In the genomic region with DNA sequence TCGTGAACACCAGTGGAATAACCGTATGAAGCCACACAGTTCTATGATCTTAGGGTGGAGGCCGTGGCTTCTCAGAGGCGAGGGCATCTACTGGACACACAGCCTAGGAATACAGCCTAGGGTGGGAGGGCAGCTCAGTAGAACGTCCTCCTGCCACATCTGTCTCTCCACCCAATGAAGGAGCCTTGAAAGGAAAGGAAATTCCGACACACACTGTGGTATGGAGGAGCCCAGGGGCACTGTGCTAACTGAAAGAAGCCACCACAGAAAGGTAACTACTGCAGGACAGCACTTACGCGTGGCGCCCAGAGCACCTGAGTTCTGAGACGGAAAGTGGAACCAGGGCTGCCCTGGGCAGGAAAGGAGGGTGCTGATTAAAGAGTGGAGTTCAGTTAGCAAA, we compare ENCODE assay signal across 25 mouse cellular contexts. TPM values are rescaled to one million over a fixed set of nuclear protein-coding genes. Genes with fewer than 3 reads are reported as not detected.
A peak's percentile ranks its signal among the peaks of the same experiment; 100 is the strongest.
DNase-seq lines count a peak whose midpoint lies in the region; ATAC-seq and TF ChIP-seq lines count a peak whose summit lies in the region.
"Had no signal": no experiment of that assay in that cellular context is flagged by ENCODE, and none has a peak within 500 bp of the region (broad histone marks: within the 10 kb centered on the region; RNA-seq: fewer than 3 reads in every experiment).

No protein-coding gene starts in this region.

- no peaks in the 10 kb centered on the region for H3K9me3 ChIP-seq in megakaryocyte, embryonic 14.5 days
- H3K9me3 ChIP-seq: embryonic facial prominence, embryonic 10.5 days; embryonic facial prominence, embryonic 13.5 days; forebrain, embryonic 12.5 days; forebrain, embryonic 15.5 days; hindbrain, embryonic 10.5 days; hindbrain, embryonic 13.5 days; intestine, embryonic 15.5 days had no signal

- TF ChIP-seq CTCF in C2C12 (IDR thresholded peaks at IDR 0.05; ENCODE audit: control insufficient read depth, insufficient read depth, insufficient read length): no peak

- DNase-seq in CD4-positive, CD25-positive, alpha-beta regulatory T cell, adult 2 months (ENCODE audit: low read depth, low spot score): peak; percentile 35
- DNase-seq in frontal cortex, postnatal 36 days (ENCODE audit: low spot score in 2 of 2): no peak
- DNase-seq in layer of hippocampus, postnatal 10 days (ENCODE audit: low spot score in 2 of 2): no peak
- DNase-seq: adrenal gland, adult 2 months; adrenal gland, postnatal 14 days; B cell, adult 2 months; cerebellum, adult 11-12 months; cerebellum, adult 8-10 months; cerebellum, postnatal 10 days; cerebellum, postnatal 36 days; embryo, embryonic 11 days; gastrocnemius, postnatal 10 days; gastrocnemius, postnatal 36 days had no signal

- no peaks in the 10 kb centered on the region for H3K79me3 ChIP-seq in C2C12 (ENCODE audit: low read depth)

- H3K36me3 ChIP-seq in megakaryocyte, embryonic 14.5 days (replicated peaks; ENCODE audit: low read length): peaks cover 97% of the 10 kb centered on the region
- no peaks in the 10 kb centered on the region for H3K36me3 ChIP-seq in C2C12 (ENCODE audit: control insufficient read depth, insufficient read depth)
- H3K36me3 ChIP-seq: embryonic facial prominence, embryonic 10.5 days; embryonic facial prominence, embryonic 13.5 days; forebrain, embryonic 12.5 days; forebrain, embryonic 15.5 days; hindbrain, embryonic 10.5 days; hindbrain, embryonic 13.5 days; intestine, embryonic 15.5 days had no signal

- H3K4me1 ChIP-seq in megakaryocyte, embryonic 14.5 days: peaks cover 89% of the 10 kb centered on the region
- H3K4me1 ChIP-seq: forebrain, embryonic 15.5 days; hindbrain, embryonic 13.5 days; intestine, embryonic 15.5 days had no signal

- ATAC-seq in megakaryocyte, adult 5-6 weeks (ENCODE audit: poor library complexity, severe bottlenecking): no peak
- ATAC-seq: forebrain, embryonic 15.5 days; hindbrain, embryonic 16.5 days; intestine, embryonic 15.5 days had no signal

- H3K79me2 ChIP-seq in C2C12 (ENCODE audit: control insufficient read depth, insufficient read depth): no peaks in the 10 kb centered on the region

- no peaks in the 10 kb centered on the region for H3K27me3 ChIP-seq in megakaryocyte, embryonic 14.5 days (replicated peaks)
- peaks cover 67% of the 10 kb centered on the region for H3K27me3 ChIP-seq in C2C12 (ENCODE audit: control insufficient read depth, insufficient read depth, insufficient read length)
- H3K27me3 ChIP-seq: intestine, embryonic 15.5 days had no signal

- H3K4me3 ChIP-seq in megakaryocyte, embryonic 14.5 days (replicated peaks): peak overlapping the region; percentile 42
- H3K4me3 ChIP-seq in C2C12 (ENCODE audit: insufficient read depth, poor library complexity, severe bottlenecking): peak overlapping the region; percentile 2
- H3K4me3 ChIP-seq: embryonic facial prominence, embryonic 10.5 days; embryonic facial prominence, embryonic 13.5 days; erythroblast, embryonic 14.5 days; forebrain, embryonic 12.5 days; forebrain, embryonic 15.5 days; hindbrain, embryonic 10.5 days; hindbrain, embryonic 13.5 days; intestine, embryonic 15.5 days had no signal

- H3ac ChIP-seq in C2C12 (ENCODE audit: control insufficient read depth, insufficient read length, low read depth): no peak overlapping the region

TF ChIP-seq in C2C12, 6 proteins besides CTCF, POLR2A, EP300 and RAD21:
- no peak for TF ChIP-seq CEBPB (IDR thresholded peaks at IDR 0.05; ENCODE audit: low read depth)
- TF ChIP-seq USF1 (IDR thresholded peaks at IDR 0.05; ENCODE audit: low read depth): no peak
- TF ChIP-seq MAX (IDR thresholded peaks at IDR 0.05): no peak
- TF ChIP-seq MYOG (IDR thresholded peaks at IDR 0.05; ENCODE audit: control insufficient read depth, extremely low read depth, insufficient read length): no peak
- TF ChIP-seq FOSL1 (IDR thresholded peaks at IDR 0.05; ENCODE audit: insufficient read depth, low read length, poor library complexity, severe bottlenecking): no peak
- TF ChIP-seq MYOD1 (IDR thresholded peaks at IDR 0.05; ENCODE audit: control insufficient read depth, insufficient read length, low read depth): no peak

RNA-seq across cellular contexts. Expression of a gene that starts 13.9 kb away (rescaled TPM):
- polyA plus RNA-seq in megakaryocyte, embryonic 14.5 days (2012; ENCODE audit: insufficient read depth, low replicate concordance): 43.5 and 60.3 TPM in 2 replicates
- 14.4 and 14.7 TPM in 2 replicates for total RNA-seq in megakaryocyte, adult 5-6 weeks (2015)
- total RNA-seq in megakaryocyte, adult 5-6 weeks (2017): 11.7 and 13.1 TPM in 2 replicates
- not detected for polyA plus RNA-seq in C2C12 (2012; fragmentation: generic; extraction: Trizol)
- 1 to 10 TPM; 2.3 to 2.6 TPM for total RNA-seq in layer of hippocampus, postnatal 10 days (2021)

RNA-seq across cellular contexts. Expression of a gene that starts 24.6 kb away (rescaled TPM):
- polyA plus RNA-seq in megakaryocyte, embryonic 14.5 days (2012; ENCODE audit: insufficient read depth, low replicate concordance): 3.3 and 17.4 TPM in 2 replicates
- 0.14 and 0.33 TPM in 2 replicates for total RNA-seq in megakaryocyte, adult 5-6 weeks (2015)
- total RNA-seq in megakaryocyte, adult 5-6 weeks (2017): 0.24 and 1.2 TPM in 2 replicates
- polyA plus RNA-seq in C2C12 (2012; fragmentation: generic; extraction: Trizol): 0.47 TPM
- 10 to 100 TPM; 17.7 to 19.0 TPM for total RNA-seq in layer of hippocampus, postnatal 10 days (2021)

Comparison
In these comparisons a context has a peak if more than half of its experiments do, and no peak if none do; other contexts are left out.
1. RNA of a gene that starts 24.6 kb away (total RNA-seq): 17.7 to 19.0 TPM in layer of hippocampus, postnatal 10 days; 0.14 to 1.2 TPM in megakaryocyte, adult 5-6 weeks; every median in the first group is over 4 times any median in the second.